Mouse (Mus musculus) cerebellum, postnatal 4 days (tissue): ENCODE results near the gene Gabra4.
"Not testable (repeated sequence)": the region's sequence is repeated elsewhere in the genome, so short reads cannot be mapped to it uniquely, and the experiment has no call there.

Experiments used
- DNase-seq, 2 experiments: peaks; one replicate each; pipeline ENCODE4 v3.0.0; 2022; ENCODE audit warnings: low spot score in 2 of 2, mixed read lengths in 1 of 2

The Gabra4 gene

DNA sequence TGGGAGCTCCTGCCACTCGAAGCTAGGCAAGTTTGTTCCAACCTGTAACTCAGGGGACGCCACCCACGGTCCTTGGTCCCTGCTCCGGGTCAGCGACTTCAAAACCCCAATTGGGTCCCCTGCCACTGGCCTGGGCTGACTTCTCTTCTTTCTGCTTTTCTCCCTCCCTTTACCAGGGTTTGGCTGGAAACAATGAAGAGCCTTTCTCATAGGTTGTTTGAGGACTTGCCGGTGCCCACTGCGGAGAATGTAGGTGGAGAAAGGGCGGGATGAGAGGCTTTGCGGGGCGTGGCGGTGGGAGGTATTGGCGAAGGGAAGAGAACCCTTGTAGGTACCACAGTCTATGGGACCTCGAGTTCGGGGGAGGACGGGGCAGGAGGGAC is at the start of gene Gabra4:
Gabra4 (minus strand) TSS at position 194 of the 383 bp plus-strand sequence.
- no peak for DNase-seq

DNA sequence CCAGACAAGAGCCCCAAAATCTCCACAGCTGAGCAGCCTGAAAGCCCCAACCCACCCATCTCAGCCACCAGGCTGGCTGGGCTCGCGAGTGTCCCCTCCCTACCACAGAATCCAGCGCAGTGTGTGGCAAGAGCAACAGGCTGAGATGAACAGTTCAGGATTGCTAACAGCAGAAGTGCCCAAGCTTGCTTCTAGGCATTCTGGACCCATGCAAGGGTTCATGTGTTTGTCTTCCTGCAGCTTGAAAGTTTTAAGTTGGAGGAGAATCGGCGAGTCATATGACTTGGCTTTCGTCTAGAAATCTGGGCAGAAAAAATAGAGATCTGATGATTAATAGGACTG is 43.1 kb upstream of the Gabra4 start:
- DNase-seq = no peak

DNA sequence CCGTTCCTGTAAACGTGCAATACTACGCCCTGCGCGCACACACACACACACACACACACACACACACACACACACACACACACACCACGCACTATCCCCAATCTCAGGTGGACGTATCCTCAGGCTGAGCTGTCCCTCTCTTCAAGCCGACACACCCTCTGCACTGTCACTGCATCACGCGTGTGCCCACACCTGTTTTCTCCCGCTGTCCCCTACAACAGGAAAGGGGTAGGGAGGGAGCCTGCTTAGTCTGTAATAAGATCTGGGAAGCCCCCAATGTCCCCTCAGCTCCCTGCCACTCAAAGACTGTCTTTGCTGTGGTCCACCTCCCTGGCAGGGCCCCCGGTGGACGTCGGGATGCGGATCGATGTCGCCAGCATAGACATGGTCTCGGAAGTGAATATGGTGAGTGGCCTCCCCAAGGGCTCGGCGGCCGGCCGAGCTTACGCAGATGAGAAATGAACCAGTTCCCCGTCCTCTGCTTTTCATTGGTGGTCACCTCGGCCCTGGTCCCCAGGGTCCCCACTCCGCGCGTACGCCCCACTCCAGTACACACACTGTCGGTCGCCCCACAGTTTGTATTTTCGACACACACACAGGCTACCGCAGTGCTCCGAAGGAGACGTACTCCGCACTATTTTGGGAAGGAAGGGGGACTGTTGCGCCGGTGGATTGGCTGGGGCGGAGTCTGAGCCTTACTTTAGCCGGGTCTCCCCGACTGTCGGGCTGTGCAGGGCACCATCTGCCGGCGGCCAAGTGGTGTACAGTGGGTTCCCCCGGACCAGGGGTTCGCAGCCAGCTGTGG is 42.6 kb upstream of the Gabra4 start:
- peak; percentile 40 to 57 for DNase-seq

DNA sequence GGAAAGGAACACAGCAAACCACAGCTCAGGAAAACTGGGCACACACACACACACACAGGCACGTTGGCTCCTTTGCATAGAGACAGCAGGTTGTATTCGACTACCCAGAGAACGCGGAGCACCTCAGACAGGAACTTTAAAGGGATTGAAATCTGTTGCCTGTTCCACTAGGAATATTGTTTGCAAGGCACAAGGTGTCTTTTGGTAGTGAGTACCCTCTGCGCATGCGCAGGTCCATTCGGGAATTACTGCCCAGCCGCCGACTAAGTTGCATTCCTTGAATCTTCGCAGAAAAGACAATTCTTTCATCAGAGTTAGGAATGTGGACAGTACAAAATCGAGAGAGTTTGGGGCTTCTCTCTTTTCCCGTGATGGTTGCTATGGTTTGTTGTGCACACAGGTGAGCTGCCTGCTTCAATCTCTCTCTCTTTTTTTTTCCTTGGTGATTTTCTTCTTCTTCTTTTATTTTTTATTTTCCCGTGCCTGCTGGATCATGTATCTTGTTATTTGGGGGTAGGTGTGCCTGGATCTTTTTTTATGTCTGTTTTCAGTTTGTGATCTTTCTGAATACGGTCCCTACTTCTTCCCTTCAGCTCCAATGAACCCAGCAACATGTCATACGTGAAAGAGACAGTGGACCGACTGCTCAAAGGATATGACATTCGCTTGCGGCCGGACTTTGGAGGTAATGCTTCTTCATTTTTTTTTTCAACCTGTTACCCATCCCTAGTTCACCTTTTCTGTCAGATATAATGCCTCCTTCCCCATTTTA is 41.8 kb upstream of the Gabra4 start:
- peak; percentile 41 to 56 for DNase-seq

DNA sequence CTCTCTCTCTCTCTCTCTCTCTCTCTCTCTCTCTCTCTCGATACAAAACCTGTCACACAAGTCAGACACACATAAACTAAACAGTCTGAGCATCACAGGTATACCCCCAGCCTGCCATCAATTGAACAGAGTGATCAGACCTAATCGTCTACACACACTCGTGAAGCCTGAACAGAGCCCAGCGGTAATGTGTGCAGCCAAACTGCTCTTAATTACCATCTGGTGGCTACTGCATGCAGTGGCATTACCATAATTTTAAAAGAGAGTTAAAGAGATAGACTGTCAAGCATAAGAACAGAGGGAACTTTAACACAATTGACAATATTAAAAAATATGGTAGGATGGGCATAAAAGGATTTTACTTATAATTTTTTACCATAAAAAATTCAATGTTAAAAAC is 7.5 kb upstream of the Gabra4 start:
- no peak for DNase-seq

DNA sequence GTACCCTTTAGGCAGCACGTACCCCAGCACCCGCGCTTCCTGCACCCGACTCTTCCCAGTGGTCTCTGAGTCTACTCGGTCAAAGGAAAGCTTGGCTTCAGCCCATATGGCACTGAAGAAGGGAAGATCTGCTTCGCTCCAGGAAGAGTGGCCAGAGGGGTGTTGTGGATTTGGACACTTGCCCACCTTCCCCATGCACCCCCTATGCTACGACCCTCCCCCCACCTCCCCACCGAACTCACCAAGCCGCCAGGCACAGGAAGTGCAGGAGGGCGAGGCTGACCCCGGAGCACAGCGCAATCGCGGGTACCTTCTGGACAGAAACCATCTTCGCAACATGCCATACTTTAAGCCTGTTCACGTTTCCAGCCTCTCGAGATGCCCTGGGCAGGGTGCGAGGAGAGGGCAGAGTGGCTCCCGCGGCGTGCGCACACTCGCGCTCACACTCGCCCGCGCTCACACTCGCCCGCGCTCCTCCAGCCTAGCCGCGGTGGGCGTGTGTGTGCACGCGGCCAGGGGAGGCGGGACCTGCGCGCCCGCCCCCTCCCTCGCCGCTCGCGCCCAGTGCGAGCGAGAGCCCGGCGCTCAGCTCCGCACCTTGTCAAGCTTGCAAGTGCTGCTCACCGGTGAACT is 510 bp downstream of the Gabra4 start, which contains the start of gene Gabrb1:
Gabrb1 (plus strand) TSS at position 632 of the 633 bp plus-strand sequence.
- peak; percentile 29 to 43 for DNase-seq

DNA sequence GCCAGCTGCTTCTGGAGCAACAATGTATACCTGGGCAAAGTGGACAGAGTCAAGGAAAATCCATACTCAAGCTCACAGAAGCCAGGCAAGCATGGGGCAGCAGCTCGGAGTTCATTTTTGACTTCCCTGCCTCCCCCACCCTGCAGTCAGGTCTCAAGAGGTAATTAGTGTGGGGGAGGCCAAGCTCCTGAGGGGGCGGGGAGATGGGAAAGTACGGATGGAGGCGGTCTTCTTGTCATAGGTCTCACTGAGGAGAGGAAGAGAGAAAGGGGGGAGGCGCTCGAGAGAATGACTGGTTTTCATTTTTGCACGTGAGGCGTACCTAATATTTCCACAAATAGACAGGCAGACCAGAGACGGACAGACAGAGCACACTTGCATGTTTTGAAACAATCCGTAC is 1.3 kb downstream of the Gabra4 start:
- no peak for DNase-seq

DNA sequence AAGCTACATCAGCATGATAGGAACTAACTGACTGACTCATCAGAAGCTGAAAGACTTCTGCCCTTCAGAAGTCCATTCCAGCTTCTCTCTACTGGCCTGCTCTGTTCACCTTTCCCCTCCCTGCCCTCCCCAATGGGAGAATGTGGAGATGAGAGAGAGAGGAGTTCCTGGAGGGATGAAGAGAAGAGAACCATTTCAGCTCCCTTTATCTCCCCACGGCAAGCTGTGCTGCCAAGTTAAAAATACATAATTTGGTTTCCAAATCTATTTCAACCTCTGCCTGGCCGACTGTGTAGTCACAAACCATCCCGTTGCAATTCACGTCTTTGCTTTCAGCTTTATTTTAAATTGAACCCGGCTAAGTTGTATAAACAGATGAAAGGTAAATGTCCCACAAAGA is 4.1 kb downstream of the Gabra4 start:
- no peak for DNase-seq

DNA sequence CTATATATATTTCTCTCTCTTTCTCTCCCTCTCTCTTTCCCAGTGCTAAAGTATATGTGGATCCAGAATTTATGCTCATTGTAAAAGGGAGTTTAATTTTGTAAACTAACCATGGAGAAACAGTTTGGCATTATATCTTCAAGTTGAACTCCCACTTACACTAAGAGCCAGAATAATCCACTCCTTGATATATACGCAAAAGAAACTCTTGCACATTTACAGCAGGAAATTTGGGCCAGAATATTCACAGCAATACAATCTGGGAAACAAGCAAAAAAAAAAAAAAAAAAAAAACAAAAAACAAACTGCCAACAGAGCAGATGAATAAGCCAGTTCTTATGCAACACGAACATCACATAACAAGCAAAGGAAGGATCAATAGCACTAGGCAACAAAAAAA is 10.0 kb downstream of the Gabra4 start:
- DNase-seq = no peak

DNA sequence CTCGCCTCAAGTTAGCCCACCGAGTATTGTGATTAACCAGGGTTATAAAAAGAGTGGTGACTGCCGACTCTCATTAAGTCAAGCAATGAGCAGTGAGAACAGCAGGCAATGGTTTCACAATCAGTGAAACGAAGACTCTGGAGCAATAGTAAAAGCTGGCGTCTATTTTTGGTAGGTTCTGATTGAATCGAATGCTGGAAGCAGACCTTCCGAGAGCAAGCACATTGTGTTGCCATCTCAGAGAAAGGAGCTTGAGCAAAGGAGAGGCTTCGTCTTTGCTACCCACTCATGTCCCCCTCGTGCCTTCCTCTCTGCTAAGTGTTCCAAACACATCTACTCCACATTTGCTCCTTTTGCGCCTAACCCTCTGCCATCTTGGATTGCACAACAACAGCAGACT is 18.3 kb downstream of the Gabra4 start:
- DNase-seq = no peak

DNA sequence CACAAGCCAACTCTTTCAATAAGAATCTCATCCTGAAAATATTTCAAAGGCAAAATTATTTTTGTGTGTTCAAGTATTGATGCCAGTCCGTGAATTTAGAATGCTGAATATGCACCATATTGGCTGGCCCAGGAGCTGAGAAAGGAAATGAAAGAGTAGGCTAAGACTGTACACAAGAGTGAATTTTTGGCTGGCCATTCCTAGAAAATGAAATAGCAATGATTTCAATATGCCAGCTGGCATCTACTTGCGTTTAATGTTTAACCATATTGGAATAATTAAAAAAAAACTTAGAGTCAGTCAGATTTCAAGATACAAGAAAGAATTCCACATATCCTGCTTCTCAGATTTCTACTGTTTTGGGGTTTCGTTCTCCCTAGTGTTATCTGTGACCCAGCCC is 30.3 kb downstream of the Gabra4 start:
- DNase-seq = no peak

DNA sequence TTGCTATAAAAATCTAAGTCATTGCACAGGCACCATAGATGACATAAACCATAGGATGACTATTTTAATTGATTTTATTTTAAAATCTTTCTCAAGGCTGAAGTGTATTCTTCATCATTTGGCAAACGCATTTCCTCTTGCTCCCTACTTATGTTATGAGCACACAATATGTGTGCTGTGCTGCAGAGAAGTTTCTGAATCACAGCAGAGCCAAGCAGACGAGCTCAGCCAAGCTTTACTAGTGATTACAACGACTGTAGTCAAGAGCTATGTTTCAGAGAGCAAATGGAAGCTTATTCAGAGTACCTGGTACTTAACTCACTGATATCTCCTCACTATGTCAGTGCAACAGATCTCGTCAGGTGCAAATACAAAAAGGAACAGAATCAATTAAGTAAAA is 41.4 kb downstream of the Gabra4 start:
- DNase-seq = no peak

DNA sequence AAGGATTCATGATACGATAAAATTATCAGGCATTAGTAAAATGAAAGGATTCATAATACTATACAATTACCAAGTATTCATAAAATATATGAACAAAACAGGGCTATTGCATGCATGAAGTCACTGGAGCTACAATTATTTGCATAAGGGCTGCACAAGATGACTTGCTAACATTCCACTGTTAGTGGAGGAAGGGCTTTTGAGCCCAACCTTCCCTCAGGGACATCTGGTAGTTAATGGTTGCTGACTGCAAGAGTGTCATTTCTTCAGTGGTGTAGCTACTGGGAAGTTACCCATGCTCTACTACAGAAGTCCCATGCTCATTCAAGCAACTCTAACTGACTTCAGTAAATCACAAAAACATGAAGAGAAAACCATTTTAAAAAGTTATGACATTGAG is 43.8 kb downstream of the Gabra4 start:
- no peak for DNase-seq

DNA sequence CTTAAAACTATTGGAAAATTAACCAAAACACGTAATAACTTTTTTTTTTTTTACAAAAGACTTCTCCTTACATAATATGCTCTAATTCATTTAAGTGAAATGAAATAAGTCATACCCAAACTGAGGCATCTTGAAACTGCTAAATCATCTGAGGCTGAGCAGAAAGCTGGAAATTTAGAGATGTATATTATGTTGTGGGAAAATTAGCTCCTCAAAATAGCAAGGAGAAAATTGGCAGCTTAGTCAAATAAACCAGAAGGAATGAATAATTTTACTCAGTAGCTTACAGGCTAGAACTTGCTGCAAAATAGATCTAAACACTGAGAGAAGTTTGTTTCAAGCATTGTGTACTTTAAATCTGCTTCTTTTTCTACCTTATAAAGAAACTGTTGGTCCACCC is 49.4 kb downstream of the Gabra4 start:
- DNase-seq = no peak

DNA sequence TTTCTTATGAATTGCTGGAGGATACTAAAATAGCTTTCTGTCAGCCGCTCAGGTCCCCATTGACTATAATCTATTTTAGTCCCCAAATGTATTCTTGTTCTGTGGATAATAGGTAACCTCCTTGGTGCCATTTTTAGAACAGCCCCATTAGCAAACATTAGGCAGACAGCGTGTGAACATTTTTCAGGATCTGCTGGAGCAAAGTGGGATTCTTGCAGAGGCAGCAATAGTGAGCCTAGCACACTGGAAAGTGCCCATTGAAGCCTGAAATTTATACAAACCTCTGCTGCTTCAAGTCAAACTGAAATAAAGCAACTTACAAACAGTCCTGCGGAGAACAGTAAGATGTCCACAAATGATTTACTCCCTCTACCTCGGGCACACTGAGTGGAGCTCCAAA is 51.2 kb downstream of the Gabra4 start:
- DNase-seq = no peak

DNA sequence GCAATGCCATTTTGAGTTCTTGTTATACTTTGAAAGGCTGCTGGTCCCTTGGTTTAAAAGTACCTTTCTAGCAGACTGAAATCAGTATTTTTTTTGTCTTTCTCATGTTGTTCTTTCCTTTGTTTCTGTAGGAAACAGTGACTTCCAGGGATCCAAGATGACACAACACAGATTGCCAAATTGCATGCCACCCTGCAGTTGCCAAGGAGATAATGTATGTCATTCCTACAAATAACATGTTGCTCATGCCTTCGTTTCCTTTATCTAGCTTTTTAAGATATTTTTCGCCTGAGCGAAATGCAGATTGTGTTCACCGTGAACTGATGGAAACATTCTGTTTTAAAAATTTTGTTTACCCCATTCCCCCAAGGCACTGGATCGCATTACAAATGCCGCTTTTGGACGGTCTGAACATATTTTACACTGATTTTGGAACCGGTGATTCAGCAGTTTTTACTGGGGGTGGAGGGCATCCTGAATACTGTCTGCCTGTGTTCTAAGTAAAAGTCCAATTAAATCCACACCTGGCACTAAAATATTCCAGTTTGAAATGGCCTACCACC is 53.9 kb downstream of the Gabra4 start:
- no peak for DNase-seq

DNA sequence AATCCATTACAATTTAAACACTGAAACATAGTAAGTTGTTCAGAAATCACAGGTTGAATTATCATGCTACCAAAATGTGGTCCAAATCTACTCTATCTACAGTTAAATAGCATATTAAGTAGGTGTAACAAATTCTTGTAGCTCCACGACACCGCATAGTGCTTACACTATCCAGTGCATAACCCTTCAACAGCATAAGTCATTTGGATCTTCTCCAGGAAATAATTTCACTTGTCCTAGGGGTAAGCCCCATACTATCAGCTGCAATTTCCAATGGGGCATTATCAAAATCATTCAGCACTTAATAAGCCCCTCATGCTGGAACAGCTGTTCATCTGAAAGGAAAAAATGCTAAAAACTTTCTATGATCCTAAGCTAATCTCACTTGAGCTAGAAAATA is 62.8 kb downstream of the Gabra4 start:
- DNase-seq = no peak

DNA sequence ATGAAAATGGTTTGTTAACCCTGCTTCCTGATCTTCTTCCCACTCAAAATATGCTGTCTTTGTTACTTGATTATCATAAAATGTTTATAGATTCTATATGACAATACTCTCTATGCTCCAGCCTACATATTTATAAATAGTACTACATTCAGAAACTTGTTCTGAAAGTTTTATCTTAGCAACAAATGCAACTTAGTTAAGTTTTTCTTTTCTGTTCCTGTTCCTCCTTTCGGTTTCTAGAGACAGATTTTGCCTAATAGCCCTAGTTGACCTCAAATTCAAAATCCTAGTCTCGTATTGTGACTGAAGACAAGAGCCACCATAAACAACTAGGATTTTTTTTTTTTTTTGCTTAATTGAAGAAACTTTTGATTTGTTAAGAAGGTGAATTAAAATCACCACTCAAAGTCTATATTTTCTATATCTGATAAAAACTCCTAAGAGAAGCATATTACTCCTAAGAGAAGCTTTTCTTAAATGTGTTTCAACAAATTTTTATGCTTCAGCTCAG is 64.3 kb downstream of the Gabra4 start:
- DNase-seq = no peak

DNA sequence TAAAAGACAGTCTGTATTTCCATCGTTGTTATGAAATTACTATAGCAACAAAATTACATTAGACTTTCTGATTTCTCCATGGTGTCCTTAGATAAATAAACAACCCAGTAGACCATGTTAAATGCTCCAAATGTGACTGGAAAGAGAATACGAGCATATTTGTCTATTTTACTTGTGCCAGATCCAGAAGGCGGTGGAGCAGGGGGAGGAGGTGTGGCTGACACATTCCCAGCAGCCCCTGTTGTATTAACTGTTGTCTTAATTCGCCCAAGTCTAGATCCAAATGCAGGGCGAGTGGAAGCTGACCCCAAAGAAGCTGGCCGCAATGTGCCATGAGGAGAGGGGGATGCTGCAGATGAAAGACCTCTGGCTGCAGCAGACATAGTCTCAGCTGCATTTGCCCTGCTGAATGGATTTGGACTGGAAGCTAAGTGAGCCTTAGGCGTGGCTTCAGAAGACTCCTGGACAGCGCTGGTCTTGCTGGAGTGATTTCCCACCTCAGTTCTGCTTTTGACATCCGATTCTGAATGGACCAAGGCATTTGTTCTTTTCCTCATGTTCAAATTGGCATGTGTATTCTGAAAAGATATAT is 86.4 kb downstream of the Gabra4 start:
- no peak for DNase-seq

DNA sequence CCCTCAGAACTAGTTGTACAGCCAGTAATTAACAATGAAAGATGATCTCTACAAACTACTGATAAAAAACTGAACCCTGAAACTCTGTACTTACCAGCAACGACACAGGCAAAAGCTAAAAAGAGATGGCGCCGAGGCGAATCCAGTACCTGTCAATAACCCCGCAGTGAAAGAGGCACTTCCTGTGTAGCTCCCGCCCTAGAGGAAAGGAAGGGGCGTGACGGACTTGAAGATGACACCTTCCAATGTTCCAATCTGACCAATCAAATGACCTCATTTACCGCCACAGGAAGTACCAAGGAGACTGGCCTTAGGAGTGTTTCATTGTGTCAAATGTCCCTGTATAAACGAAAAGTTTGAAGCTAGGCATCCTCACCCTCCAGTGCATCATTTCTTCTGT is 110.0 kb downstream of the Gabra4 start, which contains the start of gene Cox7b2:
Cox7b2 (minus strand) TSS at position 127 of the 400 bp plus-strand sequence.
- DNase-seq = no peak

DNA sequence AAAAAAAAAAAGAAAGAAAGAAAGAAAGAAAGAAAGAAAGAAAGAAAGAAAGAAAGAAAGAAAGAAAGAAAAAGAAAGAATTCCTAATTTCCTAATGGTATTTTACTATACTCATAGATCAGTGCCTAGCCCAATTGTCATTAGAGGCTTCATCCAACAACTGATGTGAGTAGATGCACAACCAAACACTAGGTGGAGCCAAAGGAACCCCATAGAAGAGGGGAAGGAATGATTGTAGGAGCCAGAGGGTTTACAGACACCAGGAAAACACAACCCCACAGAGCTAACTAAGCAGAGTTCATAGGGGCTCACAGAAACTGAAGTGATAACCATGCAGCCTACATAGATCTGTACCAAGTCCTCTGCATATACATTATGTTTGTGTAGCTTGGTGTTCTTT is 112.6 kb downstream of the Gabra4 start:
- no peak for DNase-seq

DNA sequence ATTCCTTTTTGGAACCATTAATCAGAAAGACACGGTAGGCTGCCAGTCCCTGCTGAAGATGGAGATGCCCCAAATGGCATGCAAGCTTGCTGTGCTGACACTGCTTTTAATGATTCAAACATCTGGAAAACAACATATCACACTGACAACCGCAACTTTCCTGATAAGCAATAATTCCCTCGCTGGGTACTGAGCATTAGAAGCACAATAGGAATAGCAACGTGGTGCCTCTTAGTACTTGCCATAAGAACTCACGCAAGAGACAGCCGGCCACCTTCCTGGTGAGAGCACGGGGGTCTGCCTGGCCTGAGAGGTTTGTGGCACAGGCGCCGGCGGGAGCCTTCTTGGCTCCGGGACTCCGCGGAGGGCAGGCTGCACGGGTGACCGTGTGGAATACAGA is 132.6 kb downstream of the Gabra4 start:
- not testable (repeated sequence) for DNase-seq
